8 mouse cellular contexts compared by ENCODE assay signal in genomic region chr2:20961825-20962224, GRCm38 (mm10). TPM values are rescaled to one million over a fixed set of nuclear protein-coding genes. Genes with fewer than 3 reads are reported as not detected.
A peak's percentile ranks its signal among the peaks of the same experiment; 100 is the strongest.
DNase-seq lines count a peak whose midpoint lies in the region; ATAC-seq and TF ChIP-seq lines count a peak whose summit lies in the region.

No protein-coding gene starts in this region.

- H3K27me3 ChIP-seq in E14TG2a.4 (ENCODE audit: insufficient read depth, low read length) = no peaks in the 10 kb centered on the region
- no peaks in the 10 kb centered on the region for H3K27me3 ChIP-seq in forebrain, embryonic 16.5 days (replicated peaks; ENCODE audit: control insufficient read depth, insufficient read depth, low read length)
- no peaks in the 10 kb centered on the region for H3K27me3 ChIP-seq in midbrain, embryonic 11.5 days (ENCODE audit: control insufficient read depth, insufficient read depth, low read length)

- H3K4me2 ChIP-seq in forebrain, embryonic 16.5 days (ENCODE audit: low read length) = peak overlapping the region; percentile 45
- H3K4me2 ChIP-seq in midbrain, embryonic 11.5 days = no peak overlapping the region

- H3K36me3 ChIP-seq in E14TG2a.4 (ENCODE audit: insufficient read depth, low read length) = peaks cover 6% of the 10 kb centered on the region; the same call in 1 of the 2 replicates
- H3K36me3 ChIP-seq in forebrain, embryonic 16.5 days (ENCODE audit: control insufficient read depth, insufficient read depth) = no peaks in the 10 kb centered on the region
- no peaks in the 10 kb centered on the region for H3K36me3 ChIP-seq in midbrain, embryonic 11.5 days (ENCODE audit: control insufficient read depth, insufficient read depth, low read length)

- peak; percentile 26 for ATAC-seq in forebrain, embryonic 16.5 days
- no peak; the same call in 1 of the 2 replicates for ATAC-seq in midbrain, embryonic 11.5 days (ENCODE audit: low FRiP score)

- no peak for TF ChIP-seq CTCF in E14TG2a.4 (conservative IDR thresholded peaks at IDR 0.05; ENCODE audit: low read length)

- 22% methylated on average over 6 of the region's 6 CpGs for WGBS in forebrain, embryonic 16.5 days
- 60% methylated on average over 6 of the region's 6 CpGs for WGBS in midbrain, embryonic 11.5 days

- H3K4me1 ChIP-seq in E14TG2a.4 (replicated peaks; ENCODE audit: low read depth, low read length) = peaks cover 73% of the 10 kb centered on the region
- peaks cover 52% of the 10 kb centered on the region for H3K4me1 ChIP-seq in forebrain, embryonic 16.5 days (replicated peaks; ENCODE audit: control insufficient read depth, insufficient read depth, low read length)
- H3K4me1 ChIP-seq in midbrain, embryonic 11.5 days (ENCODE audit: control insufficient read depth, insufficient read depth, low read length) = peaks cover 48% of the 10 kb centered on the region

- H3K9me3 ChIP-seq in E14TG2a.4 (ENCODE audit: low read length) = no peaks in the 10 kb centered on the region
- H3K9me3 ChIP-seq in forebrain, embryonic 16.5 days (ENCODE audit: control insufficient read depth, low read length) = no peaks in the 10 kb centered on the region
- no peaks in the 10 kb centered on the region for H3K9me3 ChIP-seq in midbrain, embryonic 11.5 days (ENCODE audit: control insufficient read depth, low read length)

- DNase-seq in heart, adult 11 months = peak; percentile 89
- DNase-seq in heart, adult 18-20 months = no peak
- DNase-seq in midbrain, embryonic 11.5 days (ENCODE audit: low spot score, missing footprints) = peak; percentile 71
- DNase-seq in layer of hippocampus, postnatal 36 days = no peak
- no peak for DNase-seq in ovary, postnatal 14 days (ENCODE audit: low spot score)
- no peak for DNase-seq in urinary bladder, postnatal 36 days (ENCODE audit: low spot score in 2 of 2)

- peak overlapping the region; percentile 26; the same call in 1 of the 2 replicates for H3K4me3 ChIP-seq in E14TG2a.4 (replicated peaks; ENCODE audit: low read length)
- H3K4me3 ChIP-seq in forebrain, embryonic 16.5 days (replicated peaks; ENCODE audit: low read length) = 0 out of 2 replicates have a peak overlapping the region, but pooled peaks have one; percentile 7
- H3K4me3 ChIP-seq in midbrain, embryonic 11.5 days (ENCODE audit: low read depth, low read length) = no peak overlapping the region

- H3K9ac ChIP-seq in forebrain, embryonic 16.5 days (replicated peaks; ENCODE audit: low read depth, low read length) = 0 out of 2 replicates have a peak overlapping the region, but pooled peaks have one; percentile 43
- no peak overlapping the region for H3K9ac ChIP-seq in midbrain, embryonic 11.5 days (ENCODE audit: low read length)

- H3K27ac ChIP-seq in forebrain, embryonic 16.5 days (ENCODE audit: low read length) = peak overlapping the region; percentile 43
- H3K27ac ChIP-seq in midbrain, embryonic 11.5 days (ENCODE audit: low read depth, low read length) = no peak overlapping the region

RNA-seq across cellular contexts. Expression of gene Arhgap21, which starts 6.9 kb away (rescaled TPM):
- 10 to 100 TPM; 61.8 to 72.0 TPM for total RNA-seq in heart, adult 18-20 months (2021)
- 40.2 and 40.9 TPM in 2 replicates for polyA plus RNA-seq in forebrain, embryonic 16.5 days (2015; fragmentation: Nextera tagmentation; extraction: Ambion mirVana)
- 56.9 and 57.4 TPM in 2 replicates for polyA plus RNA-seq in midbrain, embryonic 11.5 days (2014; fragmentation: Nextera tagmentation; extraction: Ambion mirVana)
- 100 to 1,000 TPM; 331 to 369 TPM for total RNA-seq in layer of hippocampus, postnatal 36 days (2021)

Comparison
In these comparisons a context has a peak if more than half of its experiments do, and no peak if none do; other contexts are left out.
1. DNase-seq: peak in heart, adult 11 months (single experiment) and midbrain, embryonic 11.5 days (single experiment); none in heart, adult 18-20 months (0 of 2), layer of hippocampus, postnatal 36 days (0 of 2), ovary, postnatal 14 days (single experiment) and urinary bladder, postnatal 36 days (0 of 2).
2. RNA of gene Arhgap21, which starts 6.9 kb away (total RNA-seq): 331 to 369 TPM in layer of hippocampus, postnatal 36 days; 61.8 to 72.0 TPM in heart, adult 18-20 months; every median in the first group is over 4 times any median in the second.